Mouse (Mus musculus) large intestine, adult 2 months (tissue): ENCODE data around the gene Nfam1. TPM values are rescaled to one million over a fixed set of nuclear protein-coding genes. Genes with fewer than 3 reads are reported as not detected.

Source experiments
- DNase-seq: peaks from one replicate; pipeline ENCODE4 v3.0.0-alpha.2; 2012; ENCODE audit warnings: low read depth, low spot score
- WGBS: fragments of 180-500 bp; shearing (Covaris S2); methylation state at CpG from one replicate; pipeline ENCODE4 v1.1.7; 2018; 5-methylcytosine and 5-hydroxymethylcytosine counted together
- polyA plus RNA-seq: library from polyadenylated mRNA; depleted of rRNA; stranded (reverse); fragments of >200 nt; gene quantifications from 2 replicates; pipeline ENCODE4 v1.2.3, GENCODE M21; 2012

Nfam1 gene
- polyA plus RNA-seq, 1 experiment, result 3.5 TPM

DNA sequence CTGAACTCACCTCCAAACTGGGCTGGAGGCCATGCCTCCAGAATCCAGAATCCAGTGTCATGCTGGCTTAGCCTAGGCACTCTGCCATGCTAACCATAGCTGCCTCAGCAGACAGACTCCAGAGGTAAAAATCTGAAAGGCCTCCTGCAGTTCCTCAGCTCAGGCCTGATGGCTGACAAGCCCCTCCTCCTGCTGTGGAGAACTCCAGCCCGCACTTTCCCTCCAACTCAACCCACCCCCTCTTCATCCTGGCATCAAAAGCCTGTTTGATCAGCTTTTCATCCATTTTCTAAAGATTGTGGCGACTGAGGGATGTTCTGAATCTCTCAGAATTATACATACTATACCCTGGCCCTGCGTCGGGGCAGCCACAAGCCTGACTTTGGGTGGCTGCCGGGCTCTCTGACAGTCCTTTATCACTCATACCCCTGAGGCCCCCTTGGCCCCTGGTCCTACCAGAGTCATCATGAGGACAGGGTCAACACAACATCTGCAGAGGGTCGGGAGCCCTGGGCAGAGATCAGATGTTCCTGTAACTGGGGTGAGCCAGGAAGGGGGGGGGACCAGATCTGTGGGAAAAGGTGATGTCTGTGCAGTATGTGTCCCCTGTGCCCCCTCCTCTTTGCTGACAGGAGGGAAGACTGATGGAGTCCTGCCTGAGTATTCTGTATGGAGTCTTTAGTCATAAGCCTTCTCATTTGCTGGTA, 9.7 kb upstream of the Nfam1 start:
- no peak for DNase-seq
- WGBS, result 55% methylated on average over 6 of the region's 6 CpGs

DNA sequence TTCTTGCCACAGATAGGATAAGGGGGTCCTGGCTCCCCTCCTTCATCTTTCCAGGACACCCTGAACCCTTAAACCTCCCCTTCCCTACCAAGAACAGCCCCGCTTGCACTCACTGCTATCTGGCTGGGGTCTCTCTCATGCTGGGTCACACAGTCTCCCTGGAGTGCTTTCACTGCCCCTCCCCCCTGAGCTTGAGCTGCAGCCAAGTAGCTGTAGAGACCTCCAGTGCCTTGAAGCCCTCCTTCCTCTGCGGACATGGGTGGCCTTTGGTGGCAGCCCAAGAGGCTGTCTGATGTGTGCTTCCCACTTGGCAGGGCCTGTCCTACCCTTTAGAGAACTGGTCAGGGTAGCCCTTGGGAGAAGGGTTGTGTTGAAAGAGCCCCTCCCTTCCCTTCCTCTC, 7.0 kb upstream of the Nfam1 start:
- DNase-seq, result no peak
- 83% methylated on average over 2 of the region's 2 CpGs for WGBS

DNA sequence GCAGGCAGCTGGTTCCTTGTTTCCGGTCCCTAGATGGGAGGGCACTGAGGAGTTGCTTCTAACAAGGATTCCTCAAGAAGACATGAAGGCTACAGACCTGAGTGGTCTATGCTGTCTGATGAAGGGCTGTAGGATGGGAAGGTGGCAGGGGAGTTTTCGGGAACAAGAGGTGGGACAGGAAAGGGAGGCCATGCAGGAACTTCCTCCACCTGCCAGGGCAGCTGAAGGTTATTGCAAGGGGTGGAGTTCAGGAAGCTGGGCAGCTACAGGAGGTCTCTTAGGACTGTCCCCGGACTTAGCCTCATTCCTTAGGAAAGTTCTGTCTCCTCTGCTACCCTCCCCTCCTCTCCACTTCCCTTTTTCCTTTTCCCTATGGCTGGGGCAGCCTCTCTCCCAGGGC, 5.7 kb upstream of the Nfam1 start:
- WGBS, result 34% methylated on average over 3 of the region's 3 CpGs
- no peak for DNase-seq

DNA sequence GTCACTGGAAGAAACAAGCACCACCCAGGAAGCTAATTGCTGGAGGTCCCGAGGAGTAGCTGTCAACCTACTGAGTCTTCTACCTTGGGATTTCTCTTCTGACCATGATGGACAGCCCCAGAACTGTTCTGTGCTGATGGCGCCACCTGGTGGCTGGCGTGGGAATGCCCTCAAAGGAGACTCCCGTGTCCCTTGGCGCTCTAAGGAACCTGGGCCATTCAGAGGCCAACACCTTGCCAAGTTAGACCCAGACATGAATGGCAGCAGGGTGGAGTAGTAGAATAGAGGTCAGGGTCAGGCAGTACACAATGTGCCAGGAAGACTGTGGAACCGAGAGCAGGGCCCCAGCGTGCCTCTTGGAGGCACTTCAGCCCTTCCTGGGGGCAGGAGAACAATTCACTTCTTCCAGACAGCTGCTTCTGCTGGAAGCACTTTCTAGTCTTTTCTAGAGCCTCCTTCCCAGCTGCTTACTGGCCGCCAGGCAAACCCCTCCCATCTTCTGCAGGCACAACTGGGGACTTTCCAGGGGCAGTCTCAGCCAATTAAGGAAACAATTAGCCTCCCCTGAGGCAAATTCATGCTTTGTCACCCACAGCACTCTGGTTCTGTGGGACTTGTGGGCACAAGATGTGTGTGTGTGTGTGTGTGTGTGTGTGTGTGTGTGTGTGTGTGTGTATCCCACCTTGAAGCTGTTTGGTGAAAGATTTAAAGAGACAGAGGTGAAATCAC, 4.8 kb upstream of the Nfam1 start:
- 2% methylated on average over 8 of the region's 8 CpGs for WGBS

DNA sequence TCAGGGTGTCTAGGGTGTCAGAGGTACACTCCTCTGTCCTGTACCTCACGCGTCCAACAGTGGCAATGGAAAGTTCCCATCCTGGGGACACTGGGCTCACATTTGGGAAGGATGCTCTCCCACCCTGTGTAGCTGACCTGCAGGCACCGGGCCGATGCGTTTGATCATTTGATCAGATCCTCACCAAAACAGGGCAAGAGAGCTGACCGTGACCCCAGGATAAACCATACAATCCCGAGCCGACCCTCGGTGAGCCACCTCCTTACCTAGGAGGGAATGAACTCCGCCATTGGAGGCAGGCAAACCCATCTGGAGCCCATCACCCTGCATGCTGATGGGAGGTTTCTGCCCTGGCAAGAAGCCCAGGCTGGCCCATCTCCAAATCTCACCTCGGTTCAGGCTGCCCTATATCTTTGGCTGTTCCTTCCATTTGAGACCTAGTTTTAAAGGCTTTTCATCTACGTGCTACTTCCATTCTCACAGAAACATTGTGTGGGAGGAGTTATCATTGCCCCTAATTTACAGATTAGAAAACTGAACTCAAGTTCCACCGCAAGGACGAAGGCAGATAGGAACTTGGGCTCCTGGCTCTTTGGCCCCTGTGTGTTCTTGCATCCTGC, 3.9 kb upstream of the Nfam1 start:
- WGBS, result 49% methylated on average over 14 of the region's 14 CpGs
- DNase-seq, result no peak

More for the DNA sequence above, 4.8 kb upstream of the Nfam1 start:
- peak; percentile 92 for DNase-seq

DNA sequence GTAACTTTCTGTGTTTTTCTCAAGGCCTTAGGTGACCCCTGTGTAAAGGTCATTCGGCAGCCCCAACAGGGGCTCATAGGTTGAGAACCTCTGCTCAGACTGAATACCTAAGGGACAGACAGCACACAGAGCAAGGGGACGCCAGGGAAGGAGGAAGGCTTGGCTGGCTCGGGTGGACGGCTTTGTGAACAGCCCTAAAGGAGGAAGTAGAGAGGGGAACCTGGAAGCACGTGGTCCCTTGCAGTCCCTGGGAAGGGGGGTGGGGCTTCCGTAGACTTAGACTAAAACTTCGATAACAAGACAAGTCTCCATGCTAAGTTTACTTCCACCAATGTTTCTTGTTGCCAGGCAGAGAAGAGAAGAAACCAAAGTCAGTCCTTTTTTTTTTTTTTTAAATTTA, 3.0 kb upstream of the Nfam1 start:
- no peak for DNase-seq
- 56% methylated on average over 7 of the region's 7 CpGs for WGBS

DNA sequence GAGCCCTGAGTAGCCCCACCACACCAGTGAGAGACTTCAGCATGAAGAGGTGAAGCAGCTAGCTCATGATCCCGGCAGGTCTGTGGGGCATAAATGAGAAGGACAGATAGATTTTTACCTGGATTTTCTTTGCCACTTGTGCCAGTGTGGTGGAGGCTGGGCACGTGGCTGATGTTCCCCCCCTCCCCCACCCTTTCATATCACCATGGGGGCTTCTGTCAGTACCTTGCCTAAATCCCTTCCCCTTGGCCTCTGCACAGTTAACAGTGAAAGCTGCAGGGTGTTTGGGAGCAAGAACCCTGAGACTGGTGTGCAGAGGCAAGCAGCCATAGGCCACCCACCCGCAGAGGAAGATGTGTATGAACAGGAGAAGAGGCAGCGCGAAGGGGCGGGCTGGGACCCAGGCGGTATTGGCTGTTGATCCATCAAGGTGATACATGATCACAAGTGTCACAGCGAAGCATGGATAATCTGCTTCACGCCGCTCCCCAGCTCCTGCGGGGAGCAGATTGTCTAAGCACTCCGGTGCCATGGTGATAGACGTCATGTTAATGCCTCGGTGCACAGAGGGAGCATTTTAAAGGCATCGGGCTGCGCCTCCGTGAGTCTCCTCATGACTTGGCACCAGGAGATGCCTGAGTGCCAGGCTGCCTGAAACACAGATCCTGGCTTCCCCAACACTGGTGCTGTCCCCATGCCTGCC, 1.3 kb upstream of the Nfam1 start:
- WGBS, result 48% methylated on average over 17 of the region's 17 CpGs
- no peak for DNase-seq

DNA sequence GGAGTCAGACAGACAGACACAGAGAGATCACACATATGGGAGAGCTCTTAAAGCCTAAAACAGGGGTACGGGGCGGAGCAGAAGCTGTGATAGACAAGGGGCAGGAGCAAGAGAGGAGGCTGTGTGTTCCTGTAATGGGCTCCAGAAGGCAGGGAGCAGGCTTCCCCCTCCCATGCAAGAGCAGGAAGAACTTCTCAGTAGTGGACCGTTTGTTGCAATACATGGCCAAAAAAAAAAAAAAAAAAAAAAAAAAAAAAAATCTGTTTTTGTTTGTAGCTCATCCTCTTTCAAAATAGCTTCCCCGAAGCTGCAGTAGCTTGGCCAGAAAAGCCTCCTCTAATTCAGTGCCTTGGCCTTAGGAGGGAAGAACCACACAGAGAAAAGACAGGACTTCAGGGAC, 2.2 kb downstream of the Nfam1 start:
- WGBS, result 63% methylated on average over 4 of the region's 4 CpGs
- no peak for DNase-seq

DNA sequence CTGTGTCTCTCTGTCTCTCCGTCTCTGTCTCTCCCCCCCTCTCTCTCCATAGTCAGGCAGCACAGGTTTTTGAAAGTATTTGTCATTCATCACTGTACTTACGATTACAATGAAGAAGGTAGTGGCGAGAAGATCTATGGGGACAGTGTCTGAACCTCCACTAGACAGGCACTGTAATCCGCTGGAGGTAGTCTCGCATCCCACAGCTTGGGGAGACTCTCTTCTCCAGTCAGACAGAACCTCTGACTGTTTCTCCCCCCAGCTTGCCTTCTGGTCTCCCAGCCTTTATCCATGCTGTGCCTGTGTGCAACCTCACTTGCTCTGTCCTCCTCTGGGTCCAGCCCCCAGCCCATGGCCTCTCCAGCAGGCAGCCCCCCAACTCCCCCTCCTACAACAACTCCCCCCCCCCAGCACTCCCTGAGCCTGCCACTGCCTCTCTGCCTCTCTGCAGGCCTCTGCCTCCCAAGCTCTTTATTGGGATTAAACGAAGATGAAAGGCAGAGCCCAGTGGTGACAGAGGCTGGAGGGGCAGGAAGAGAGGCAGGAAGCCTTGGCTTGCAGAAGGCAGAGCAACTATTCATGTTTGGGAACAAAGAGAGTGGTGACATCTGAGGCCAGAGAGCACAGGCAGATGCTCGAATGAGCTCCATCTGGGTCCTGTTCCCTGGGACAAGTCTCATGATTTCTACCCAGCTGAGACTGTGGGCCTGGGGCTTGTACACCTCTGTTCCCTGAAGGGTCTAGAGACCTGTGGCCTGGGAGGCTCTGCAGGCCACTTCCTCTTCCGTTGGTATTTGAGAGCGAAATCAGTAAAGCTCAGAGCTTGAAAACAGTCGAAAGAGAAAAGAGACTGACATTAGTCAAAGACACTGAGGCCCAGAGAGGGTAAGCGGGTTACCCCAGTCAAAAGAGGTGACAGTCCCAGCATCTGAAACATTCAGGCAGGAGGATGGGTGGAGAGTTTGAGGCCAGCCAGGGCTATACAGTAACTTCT, 3.1 kb downstream of the Nfam1 start:
- no peak for DNase-seq
- 78% methylated on average over 11 of the region's 11 CpGs for WGBS

DNA sequence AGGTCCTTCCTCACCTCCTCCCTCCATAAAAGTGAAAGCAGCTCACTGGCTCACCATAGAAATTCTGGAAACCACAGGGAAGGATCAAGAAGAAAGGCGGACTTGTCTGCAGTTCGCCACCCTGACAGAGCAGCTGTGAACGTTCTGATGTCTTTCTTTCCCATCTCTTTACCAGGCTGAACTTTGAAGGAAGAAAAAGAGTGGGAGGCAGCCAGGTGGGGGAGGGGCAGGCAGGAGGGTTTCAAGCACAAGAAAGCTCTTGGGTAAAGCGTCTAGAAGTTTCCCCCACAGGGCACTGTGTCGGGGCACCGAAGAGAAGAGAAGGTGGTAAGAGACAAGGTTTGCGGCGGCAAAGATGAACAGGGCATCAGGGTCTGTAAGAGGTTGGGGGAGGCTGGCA, 7.0 kb downstream of the Nfam1 start:
- DNase-seq, result no peak
- WGBS, result 64% methylated on average over 8 of the region's 8 CpGs

DNA sequence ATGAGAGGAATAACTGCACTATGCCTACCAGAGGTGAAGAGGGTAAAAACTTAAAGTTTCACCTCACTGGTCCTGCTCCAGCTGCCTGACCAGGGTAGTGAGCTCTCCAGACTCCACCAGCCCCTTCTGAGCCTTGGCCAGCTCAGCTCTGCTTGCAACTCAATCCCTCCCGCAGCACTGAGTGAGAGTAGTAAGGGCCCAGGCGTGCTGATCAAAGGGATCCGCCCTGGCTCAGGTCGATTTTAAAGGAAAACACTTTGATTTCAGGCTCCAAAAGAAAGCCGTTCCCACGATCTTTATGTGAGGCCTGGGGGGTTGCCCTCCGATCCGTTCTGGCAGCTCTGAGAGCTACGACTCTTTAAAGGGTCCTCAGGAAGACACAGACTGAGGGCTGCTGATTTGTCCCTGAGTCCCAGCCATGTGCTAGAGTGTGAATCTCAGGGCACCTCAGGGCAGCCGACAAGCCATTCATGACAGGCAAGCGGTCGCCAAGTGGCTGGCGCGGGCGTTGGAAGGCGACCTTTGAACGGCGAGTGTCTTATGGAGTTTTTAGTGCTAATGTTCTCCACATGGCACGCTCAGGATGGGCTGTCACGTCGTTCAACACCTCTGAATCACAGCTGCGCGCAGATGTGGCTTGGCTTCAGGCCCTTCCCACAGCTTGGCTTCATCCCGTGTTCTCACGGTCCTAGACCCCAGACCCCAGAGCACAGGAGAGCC, 7.9 kb downstream of the Nfam1 start:
- DNase-seq, result peak; percentile 50
- whole genome bisulfite sequencing, result 17% methylated on average over 25 of the region's 25 CpGs

DNA sequence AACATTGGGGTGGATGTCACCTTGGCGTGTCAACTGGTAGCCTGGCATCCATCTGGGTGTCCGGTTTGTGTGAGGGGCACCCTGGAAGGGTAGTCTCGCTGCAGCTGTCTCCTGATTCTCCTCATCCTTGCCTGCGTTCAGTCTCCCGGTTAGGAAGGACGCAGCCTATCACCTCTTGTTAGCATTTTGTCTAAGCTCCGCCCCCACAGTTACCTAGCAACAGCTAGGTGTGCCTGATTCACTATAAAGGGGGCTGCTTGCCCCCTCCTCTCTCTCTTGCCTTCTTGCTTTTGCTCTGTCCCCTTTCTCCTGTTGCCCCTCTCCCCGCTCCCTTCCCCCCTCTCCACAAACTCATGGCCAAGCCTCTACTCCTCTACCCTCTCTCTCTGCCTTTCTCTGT, 10.2 kb downstream of the Nfam1 start:
- no peak for DNase-seq
- WGBS, result 80% methylated on average over 8 of the region's 8 CpGs

DNA sequence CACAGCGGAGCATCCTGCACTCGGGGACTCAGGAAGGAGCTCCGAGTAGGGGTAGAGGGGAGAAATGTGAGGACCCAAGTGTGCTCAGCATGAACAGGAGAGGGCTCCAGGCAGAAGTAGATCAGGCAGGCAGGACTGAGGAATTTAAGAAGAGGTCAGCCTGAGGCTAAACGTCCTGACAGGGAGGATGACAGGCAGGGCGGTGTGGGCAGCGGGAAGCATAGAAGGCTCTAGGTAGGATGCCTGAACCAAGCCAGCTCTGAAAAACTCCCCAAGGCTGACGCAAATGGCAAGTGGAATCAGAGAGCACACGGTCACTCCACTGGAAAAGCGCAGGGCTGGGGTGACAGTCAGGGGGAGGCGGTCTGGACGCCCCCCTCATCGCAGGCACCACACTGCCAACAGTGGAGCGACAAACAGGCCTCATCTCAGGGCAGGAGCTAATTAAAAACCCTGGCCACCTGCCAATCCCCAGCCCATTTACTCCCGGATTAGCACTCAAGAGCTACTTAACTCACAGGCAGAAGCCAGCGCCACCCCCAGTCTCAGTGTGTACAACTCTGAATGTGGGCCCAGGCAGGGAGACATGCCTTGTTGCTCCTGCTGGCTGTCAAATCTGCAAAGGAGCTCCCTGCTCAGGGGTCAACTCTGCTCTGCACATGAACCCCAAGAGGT, 22.0 kb downstream of the Nfam1 start:
- DNase-seq, result no peak
- 75% methylated on average over 15 of the region's 15 CpGs for WGBS

DNA sequence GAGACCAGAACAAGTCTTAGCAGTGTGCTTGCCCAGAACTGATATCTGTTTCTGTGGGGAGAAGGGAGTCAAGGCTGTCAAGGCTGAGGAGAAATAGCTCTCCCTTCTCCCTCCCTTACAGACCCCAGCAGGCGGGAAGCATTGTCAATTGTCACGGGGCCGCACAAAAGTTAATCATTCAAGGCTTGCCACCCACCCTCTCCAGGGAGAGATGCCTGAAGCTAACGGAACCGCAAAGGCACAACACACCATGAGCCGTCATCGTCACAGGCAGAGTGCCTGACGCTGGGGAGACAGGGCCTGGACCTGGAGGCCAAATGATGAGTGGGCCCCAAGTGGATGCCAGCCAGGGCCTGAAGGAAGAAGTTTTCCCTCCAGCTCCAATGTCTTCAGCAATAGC, 22.7 kb downstream of the Nfam1 start:
- no peak for DNase-seq

DNA sequence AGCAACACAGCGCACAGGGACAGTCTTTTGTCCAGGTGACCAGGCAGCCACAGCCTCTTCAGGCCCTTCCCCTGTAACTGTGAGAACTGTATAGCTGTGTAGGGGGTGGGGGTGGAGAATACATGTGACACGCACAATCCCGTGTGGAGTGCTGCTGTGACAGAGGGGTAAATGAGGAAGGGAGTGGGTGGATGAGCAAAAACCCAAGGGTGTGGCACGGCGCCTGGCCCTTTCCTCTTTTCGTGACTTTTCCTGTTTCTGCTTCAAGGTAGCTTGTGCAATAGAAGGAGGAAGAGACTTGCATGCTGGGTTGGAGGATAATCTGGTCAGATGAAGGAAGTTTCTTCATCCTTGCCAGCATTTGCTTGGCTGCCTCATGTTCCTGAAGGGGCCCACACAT, 23.6 kb downstream of the Nfam1 start:
- no peak for DNase-seq
- WGBS, result 59% methylated on average over 6 of the region's 6 CpGs

More for the DNA sequence above, 22.7 kb downstream of the Nfam1 start:
- 83% methylated on average over 8 of the region's 8 CpGs for WGBS

DNA sequence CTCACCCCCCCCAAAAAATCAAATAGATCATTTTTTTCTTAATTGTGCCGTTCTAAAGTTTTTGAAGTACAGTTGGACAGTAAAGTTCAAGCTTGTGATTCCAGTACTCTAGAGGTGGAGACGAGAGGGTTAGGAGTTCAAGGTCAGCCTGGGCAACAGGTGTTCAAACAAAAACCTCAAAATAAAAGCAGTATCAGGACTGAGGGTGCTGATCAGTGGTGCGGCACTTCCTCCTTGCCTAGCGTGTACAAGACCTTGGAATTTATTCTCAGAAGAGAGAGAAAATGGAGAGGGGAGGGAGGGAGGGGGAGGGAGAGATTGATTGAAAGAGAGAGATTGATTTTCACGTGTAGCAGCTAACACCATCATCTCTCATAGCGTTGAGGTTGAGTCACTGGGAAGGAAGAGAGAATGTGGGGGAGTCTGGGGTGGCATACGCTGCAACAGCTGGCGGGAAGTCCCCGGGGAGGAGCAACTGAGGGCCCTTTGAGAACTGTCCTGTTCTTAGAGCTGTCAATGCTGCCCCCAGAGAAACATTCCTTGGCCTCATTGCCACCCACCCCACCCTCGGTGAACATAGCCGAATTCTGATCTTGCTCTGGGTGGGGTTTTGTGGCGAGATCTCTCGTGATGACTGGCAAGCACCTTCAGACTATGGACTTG, 24.2 kb downstream of the Nfam1 start:
- WGBS, result 49% methylated on average over 13 of the region's 13 CpGs
- no peak for DNase-seq

DNA sequence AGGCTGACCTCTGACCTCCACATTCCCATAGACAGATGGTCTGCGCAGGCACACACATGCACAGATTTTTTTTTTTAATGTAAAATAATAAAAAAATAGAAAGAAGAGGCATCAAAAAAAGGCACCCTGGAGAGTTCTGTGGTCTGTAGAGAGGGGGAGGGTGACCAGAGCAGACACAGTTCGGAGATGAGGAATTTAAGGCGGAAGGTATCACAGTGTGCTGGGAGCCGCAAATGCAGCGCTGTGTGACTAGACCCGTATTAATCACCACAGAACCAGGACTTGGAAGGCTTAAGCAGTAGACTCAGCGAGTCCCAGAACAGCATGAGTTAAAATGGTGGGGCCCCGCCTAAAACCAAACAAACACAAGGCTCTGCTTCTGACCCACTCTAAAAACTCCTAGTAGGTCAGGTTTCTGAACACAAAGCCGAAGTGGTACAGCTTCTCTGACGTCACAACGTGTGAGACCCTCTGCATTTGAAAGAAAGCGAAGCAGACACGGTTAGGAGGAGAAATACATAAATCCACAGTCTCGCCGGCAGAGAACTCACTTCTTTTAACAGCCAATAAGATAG, 25.7 kb downstream of the Nfam1 start:
- DNase-seq, result no peak
- WGBS, result 45% methylated on average over 15 of the region's 15 CpGs
